Mouse (Mus musculus): ENCODE data around the gene Dennd5b. TPM values are rescaled to one million over a fixed set of nuclear protein-coding genes. Genes with fewer than 3 reads are reported as not detected.
"Not testable (repeated sequence)": the region's sequence is repeated elsewhere in the genome, so short reads cannot be mapped to it uniquely, and the experiment has no call there.

Dennd5b gene
- total RNA-seq, 1 experiment from 2014 or later, result 20.1 TPM

GRCm38 (mm10) chr6:149010766-149011301 lies 90.6 kb downstream of the Dennd5b start:
- DNase-seq, result peak; percentile 26

GRCm38 (mm10) chr6:149005009-149005408 lies 96.5 kb downstream of the Dennd5b start:
- DNase-seq, result no peak

- DNase-seq, result no peak
Observed at GRCm38 (mm10) chr6:148994327-148994999, 107.0 kb downstream of the Dennd5b start.

- DNase-seq, result no peak
Observed at GRCm38 (mm10) chr6:148993117-148994077, 108.1 kb downstream of the Dennd5b start.

- DNase-seq, result no peak
Observed at GRCm38 (mm10) chr6:148992373-148993116, 108.9 kb downstream of the Dennd5b start.

- DNase-seq, result peak; percentile 14
Observed at GRCm38 (mm10) chr6:148991660-148992372, 109.7 kb downstream of the Dennd5b start.

GRCm38 (mm10) chr6:148989792-148990491 lies 111.5 kb downstream of the Dennd5b start:
- not testable (repeated sequence) for DNase-seq

- DNase-seq, result no peak
Observed at GRCm38 (mm10) chr6:148986003-148986402, 115.5 kb downstream of the Dennd5b start.

GRCm38 (mm10) chr6:148980495-148980894 lies 121.0 kb downstream of the Dennd5b start:
- DNase-seq, result no peak

GRCm38 (mm10) chr6:148975096-148975495 lies 126.4 kb downstream of the Dennd5b start:
- DNase-seq, result no peak

GRCm38 (mm10) chr6:148972891-148973290 lies 128.6 kb downstream of the Dennd5b start:
- no peak for DNase-seq

GRCm38 (mm10) chr6:148972059-148972848 lies 129.2 kb downstream of the Dennd5b start:
- DNase-seq, result no peak

GRCm38 (mm10) chr6:148971385-148971940 lies 130.0 kb downstream of the Dennd5b start:
- DNase-seq, result no peak

GRCm38 (mm10) chr6:148961285-148961684 lies 140.2 kb downstream of the Dennd5b start:
- DNase-seq, result no peak

GRCm38 (mm10) chr6:148959540-148960238 lies 141.8 kb downstream of the Dennd5b start:
- no peak for DNase-seq

GRCm38 (mm10) chr6:148958712-148959111 lies 142.8 kb downstream of the Dennd5b start:
- DNase-seq, result no peak

- no peak for DNase-seq
Observed at GRCm38 (mm10) chr6:148957046-148957445, 144.4 kb downstream of the Dennd5b start.

GRCm38 (mm10) chr6:148955641-148956420 lies 145.6 kb downstream of the Dennd5b start:
- DNase-seq, result no peak
